Mouse (Mus musculus): ENCODE data around the gene Vps41.
A peak's percentile ranks its signal among the peaks of the same experiment; 100 is the strongest.

Vps41 gene

DNA sequence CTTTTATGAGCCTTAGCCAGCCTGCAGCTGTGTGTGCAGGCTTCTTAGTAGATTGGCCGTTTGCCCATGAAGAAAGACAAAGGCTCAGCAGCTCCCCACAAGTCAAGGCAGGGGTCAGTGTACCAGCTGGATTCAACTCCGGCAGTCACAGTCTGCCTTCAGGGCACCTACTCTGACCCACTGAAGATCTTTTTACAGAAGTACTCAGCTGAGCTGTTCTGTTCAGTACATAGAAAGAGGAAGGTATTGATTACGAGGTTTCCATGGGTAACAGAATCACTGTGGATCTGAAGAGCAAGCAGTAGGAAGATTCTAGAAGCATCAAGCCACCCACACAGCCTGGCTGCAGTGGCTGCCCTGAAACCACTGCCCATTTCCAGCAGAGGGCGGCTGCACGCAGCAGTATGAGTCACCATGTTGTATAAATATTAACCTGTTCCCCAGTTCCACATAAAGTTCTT, 151.0 kb downstream of the Vps41 start:
- peak; percentile 11 for DNase-seq (ENCODE audit: low read depth, low spot score)

DNA sequence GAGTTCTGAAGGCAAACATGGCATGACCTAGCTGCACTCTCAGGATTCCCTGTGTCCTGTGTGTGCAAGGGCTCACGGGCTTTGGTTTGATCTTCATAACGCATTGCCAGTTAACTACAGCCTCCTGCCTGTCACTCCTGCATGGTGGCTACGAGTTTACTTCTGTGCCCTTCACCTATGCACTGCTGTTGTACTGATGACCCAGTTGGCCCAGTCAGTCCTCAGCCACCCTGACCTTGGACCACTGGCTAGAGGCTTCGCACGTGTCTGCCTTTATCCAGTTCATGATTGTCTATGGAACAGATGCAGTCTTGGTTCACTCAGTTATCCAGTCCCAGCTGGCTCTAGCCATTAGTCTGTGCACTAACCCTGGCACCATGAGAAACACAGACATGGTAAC, 151.7 kb downstream of the Vps41 start:
- no peak for DNase-seq (ENCODE audit: low read depth, low spot score)

DNA sequence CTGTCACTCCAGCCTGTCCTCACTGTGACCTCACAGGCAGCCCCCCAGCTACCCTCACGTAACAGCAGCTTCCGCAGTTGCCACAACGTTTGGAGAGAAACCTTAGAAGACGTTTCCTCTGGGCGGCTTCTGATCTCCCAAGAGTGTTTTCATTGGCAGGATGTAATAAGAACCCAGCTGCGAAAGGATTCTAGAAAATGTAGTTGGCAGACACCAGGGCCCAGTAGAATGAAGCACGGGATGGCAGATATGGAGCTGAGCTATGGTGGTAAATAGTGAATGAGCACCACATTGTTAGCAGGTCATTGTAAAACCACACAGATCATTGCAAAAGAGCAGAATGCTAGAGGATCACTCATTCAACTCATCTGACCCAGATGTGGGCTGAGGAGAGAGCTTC, 158.2 kb downstream of the Vps41 start:
- DNase-seq (ENCODE audit: low read depth, low spot score): no peak

DNA sequence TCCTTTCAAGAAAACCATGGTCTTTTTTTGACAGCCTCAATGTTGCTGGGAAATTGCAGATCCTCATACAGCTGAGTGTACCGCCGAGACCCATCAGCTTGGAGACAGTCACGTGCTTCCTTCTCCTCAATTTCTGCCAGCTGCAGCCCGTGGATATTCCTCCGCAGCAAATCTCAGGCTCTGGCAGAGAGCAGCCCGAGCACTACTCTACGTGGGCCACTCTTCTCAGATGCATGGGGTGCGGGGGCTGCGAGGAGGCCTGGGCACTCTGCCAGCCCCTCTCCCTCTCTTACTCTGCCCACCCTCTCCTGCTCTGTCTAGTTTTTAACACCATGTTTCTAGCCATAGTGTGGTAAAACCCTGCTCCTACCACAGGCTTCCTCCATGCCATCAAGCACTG, 175.8 kb downstream of the Vps41 start:
- DNase-seq (ENCODE audit: low read depth, low spot score): no peak

DNA sequence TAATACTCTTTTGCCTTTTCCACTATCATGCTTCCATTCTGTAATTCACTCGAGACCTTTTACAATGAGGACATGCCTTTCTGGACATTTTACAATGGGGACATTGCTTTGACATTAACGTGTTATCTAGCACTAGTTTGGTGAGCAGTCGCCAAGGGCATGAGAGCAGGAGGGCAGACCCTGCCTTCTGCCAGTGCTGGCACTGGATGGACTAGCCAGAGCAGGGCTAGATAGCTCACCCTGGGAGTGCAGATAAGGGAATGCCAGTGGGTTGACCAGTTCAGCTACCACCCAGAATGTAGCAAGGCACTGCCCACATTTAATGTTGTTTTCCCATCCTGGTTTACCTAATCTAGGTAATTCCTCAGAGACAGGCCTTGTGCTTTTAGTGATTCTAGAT, 179.7 kb downstream of the Vps41 start:
- DNase-seq (ENCODE audit: low read depth, low spot score): no peak

- no peak for DNase-seq (ENCODE audit: low read depth, low spot score)
Measured at GRCm38 (mm10) chr13:18903623-18904022, 186.5 kb downstream of the Vps41 start.

GRCm38 (mm10) chr13:18914774-18915173, 197.7 kb downstream of the Vps41 start:
- no peak for DNase-seq (ENCODE audit: low read depth, low spot score)
